Mouse (Mus musculus) mouse trophoblast stem cell (cell line): ENCODE measurements around the gene Gm29609.

Source experiments
- in situ Hi-C, 2 experiments: fragments of 300-500 bp; cut with MseI, MboI; formaldehyde crosslinking; loops; 2 replicates in 1 of 2; 3 replicates in 1 of 2; pipeline ENCODE4 v1.15.1; 2025

Gene Gm29609

DNA sequence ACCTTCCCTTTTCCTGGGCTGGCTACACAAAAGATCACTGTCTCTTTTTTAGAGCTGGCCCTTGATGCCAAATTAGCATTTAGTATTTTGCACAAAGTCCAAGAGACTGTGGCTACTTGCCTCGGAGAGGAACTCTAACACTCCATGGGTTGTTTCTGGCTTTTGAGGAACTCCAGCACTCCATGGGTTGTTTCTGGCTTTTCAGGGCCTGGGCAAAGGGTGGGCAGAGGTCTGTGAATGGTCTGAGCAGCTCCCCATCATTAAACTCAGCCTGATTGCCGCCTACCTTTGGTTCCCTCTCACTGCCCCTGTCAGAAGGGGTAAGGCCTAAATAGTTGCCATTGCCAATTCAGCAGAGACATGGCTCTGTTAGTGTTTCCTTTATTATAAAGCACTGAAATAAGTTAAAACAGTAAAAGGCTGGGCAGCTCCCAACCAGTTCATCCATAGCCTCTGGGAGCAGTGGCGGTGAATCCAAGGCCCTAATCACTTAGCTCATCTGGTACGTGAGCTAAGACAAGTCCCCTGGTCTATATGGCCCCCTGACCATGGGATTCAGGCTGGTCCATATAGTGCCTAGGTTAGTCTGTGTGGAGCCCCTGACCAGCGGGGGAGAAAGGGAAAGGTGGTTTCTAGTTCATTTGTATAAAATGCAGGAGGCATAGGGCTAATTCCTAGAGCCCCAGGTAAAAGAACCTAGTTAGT lies 19.1 kb upstream of the Gm29609 start:
- in situ Hi-C loops: no loop called here

DNA sequence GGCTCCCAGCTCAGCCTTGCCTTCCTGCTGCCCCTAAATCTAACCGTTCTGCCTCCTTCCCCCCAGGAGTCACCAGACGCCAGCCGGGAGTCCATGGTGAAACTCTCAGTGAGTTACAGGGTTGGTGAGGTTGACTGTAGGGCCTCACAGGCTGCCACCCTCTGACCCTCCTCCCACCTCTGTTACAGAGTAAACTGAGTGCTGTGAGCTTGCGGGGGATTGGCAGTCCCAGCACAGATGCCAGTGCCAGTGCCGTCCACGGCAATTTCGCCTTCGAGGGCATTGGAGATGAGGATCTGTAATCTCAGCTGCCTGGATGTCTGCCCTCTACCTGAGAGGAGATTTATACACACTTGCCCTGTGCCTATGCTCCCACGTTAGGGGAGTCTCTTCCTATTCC lies 18.5 kb upstream of the Gm29609 start:
- in situ Hi-C loops: no loop called here

DNA sequence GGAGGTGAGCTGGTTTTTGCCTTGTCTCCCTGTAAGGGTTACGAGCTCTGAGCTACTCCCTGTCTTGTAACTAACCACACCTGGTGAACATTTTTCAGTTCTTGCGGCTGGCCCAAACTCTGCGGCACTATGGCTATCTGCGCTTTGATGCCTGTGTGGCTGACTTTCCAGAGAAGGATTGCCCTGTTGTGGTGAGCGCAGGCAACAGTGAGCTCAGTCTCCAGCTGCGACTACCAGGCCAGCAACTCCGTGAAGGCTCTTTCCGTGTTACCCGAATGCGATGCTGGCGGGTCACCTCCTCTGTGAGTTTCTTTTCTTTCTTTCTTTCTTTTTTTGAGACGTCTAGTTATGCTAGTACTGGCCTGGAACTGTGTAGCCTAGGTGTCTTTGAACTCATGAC lies 17.4 kb upstream of the Gm29609 start:
- in situ Hi-C loops: no loop called here

GRCm38 (mm10) chr5:31196207-31196606 lies 16.5 kb upstream of the Gm29609 start:
- in situ Hi-C loops: no loop called here

GRCm38 (mm10) chr5:31195671-31196070 lies 16.0 kb upstream of the Gm29609 start:
- in situ Hi-C loops: no loop called here

DNA sequence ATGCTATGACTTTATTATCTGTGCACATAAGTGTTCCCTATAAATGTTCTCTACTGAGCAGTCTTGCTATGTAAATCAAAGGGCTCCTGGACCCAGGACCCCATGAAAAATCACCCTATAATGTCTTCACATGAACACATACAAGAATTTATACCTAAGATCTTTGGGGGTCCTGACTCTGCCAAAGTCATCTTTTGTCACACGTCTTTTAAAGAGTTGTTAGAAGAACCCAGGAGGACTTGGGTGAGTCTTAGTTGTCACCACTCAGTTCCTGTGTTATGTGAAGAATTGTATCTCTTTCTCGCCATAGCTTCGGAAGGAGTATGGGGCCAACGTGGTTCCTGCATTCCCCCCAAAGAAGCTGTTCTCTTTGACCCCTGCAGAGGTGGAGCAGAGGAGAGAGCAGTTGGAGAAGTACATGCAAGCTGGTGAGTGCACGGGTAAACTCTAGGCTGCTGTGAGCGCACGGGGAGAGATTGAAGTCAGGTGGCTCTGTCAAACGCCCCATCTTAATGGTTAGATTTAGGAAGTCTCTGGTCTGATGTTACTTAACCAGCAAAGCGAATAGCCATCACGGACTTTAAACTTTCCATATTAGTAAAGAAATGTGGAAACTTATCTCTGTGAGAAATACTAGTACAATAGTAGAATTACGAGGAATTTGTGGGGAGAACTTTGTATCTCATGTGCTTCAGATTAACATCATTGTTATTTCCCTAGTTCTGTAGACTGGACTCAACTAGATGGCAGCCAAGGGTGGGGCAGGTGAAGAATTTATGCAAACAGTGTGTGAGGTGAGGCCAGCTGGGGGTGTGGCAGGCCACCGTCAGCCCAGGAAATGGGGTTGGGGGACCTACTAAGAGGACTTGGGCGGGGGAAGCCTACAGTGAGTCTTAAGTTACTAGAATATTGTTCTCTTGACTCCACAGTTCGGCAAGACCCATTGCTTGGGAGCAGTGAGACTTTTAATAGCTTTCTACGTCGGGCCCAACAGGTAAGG lies 15.1 kb upstream of the Gm29609 start:
- in situ Hi-C loops: no loop called here

DNA sequence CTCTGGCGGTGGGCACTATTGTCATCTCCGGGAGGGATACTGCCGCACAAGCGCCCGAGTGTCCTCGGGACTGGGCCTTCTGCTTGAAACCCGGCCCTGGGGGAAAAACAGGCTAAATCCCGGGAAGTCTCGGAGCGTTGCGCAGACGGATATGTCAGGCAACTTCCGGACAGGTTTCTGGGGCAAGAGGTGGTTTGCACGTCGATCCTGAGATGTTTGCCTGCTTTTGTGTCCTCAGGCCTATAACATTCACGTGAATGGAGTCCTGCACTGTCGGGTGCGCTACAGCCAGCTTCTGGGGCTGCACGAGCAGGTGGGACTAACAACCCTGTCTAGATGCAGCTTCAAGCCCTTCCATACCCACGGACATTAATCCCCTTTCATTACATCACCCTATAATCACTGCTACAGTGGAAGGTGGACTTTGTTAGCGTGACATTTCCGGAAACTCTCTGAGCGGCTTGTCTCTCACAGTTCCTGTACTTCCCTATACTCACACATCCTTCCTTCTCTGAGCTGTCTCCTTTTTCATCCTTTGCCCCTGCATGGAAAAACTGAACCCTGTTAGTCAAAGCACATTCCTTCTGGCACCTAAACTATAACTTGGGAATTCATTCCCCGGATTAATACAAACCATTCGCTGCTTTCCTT lies 14.0 kb upstream of the Gm29609 start:
- in situ Hi-C loops: no loop called here

DNA sequence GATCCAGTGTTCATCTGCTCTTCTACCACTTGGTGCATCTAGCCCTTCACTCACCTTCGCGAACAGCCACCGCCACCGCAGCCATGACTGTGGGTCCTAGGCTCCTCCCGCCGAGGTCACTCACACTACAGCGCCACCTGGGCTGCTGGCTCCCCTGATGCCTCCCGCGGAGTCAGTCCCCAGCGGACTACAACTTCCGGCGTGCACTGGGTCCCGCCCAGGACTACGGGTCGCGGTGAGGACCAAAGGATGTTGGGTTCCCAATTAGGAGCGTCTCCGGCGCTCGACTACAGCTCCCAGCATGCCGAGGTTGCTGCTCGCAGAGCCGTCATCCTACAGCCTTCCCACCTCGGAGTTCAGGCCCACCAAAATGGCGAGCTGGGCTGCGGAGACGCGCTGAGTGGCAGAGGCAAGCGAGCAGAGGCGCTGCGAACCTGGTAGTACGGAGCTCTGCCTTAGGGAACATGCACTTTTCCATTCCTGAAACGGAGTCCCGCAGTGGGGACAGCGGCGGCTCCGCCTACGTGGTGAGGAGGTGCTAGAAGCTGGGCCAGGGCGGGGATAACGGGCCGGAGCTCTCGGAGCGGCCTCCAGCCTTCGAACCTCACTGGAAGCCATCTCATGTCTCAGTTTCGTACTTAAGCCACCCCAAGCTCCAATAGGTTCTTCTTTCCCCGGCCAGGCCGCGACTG lies 13.4 kb upstream of the Gm29609 start, which contains the start of the genes Snx17 and Eif2b4:
Snx17 (plus strand) TSS at position 289 of the 692 bp plus-strand sequence.
Eif2b4 (minus strand) TSS at position 492 of the 692 bp plus-strand sequence.
- in situ Hi-C loops: no loop called here

DNA sequence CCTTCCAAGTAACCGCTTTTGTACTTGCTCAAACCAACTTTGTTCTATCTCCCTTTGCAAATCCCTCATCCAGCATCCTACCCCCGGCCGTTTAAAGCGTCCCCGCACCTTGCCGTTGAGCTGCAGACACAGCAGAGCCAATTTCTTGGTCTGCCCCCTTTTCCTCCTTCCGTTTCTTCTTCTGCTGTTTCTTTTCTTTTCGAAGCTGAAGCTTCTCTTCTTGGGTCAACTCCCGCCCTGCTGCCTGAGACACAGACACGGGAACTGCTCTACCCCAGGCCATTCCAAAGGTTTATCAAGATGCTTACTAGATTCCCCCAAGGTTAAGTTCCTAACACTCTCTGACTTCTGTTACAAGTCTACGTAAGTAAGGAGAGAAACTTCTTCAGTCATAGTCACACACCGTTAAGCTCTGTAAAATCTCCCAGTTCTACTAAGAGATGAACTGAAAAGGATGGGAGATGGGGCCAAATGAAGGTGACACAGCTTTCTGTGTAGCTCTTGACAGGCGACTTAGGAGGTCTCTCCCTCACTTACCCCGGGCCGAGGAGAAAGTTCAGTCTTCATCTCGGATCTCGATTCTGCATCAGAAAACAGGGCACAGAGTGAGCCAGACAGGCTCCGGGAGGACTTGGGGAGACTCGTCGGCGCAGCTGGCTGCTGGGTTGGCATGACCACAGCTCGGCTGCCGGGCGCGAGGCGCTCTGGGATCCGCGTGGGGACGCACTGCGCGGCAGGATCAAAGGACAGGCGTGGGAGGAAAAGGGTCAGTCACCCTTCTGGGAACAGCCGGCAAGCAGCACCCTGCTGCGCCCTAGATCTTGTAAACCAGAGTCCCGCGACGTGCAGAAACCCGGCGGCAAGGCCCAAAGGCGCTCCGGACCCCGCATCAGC lies 12.6 kb upstream of the Gm29609 start:
- in situ Hi-C loops: no loop called here

DNA sequence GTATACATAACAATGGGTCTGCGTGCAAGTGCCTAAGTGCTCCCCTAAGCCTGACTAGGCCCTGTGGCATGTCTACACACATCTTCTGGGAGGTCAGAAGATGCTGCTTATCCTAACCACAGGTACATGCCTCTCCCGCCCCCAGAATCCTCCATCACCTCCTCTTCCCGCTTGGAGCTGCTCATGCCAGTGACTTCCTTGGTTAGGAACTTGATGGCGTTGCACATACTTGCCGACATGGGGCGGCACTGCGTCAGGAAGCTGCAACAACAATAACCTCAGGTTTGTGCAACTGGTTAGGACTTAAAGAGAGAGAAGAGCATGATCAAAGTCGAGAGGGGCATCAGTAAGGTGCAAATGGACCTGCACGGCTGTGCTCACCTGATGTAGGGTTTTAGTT lies 10.5 kb upstream of the Gm29609 start:
- in situ Hi-C loops: no loop called here

DNA sequence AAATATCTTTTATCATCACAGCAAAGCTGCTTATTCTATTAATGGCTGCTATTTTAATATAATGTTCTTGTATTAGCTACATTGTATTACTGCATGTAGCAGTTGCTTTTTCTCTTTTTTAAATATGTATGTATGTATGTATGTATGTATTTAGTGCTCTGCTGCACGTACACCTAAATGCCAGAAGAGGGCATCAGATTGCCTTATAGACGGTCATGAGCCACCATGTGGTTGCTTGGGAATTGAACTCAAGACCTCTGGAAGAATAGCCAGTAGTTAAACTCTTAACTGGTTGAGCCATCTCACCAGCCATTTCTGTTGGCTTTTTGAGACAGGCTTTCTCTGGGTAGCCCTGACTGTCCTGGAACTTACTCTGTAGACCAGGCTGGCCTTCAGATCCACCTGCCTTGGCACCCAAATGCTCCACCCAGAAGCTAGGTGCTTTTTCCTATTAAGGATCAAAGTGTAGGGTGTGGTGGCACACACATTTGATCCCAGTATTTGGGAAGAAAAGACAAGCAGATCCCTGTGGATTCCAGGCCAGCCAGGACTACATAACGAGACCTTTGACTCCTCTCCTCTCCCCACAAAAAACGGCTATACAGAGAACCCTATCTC lies 8.6 kb upstream of the Gm29609 start:
- in situ Hi-C loops: no loop called here

DNA sequence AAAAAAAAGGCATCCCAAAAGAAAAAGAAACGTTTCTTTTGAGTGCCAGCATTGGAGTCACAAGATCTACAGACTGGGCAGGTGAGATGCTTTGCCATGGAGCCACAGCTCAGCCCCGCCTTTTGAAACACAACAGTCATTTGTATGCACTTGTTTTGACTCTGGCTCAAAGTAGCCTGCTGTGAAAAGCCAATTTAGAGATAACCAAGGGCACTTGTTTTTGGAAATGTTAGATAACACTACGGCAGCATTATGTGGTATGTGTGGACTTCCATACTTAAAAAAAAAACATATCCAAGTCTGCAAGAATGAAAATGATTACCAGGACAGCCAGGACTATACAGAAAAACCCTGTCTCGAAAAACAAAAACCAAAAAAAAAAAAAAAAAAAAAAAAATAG lies 4.0 kb upstream of the Gm29609 start:
- in situ Hi-C loops: no loop called here

- in situ Hi-C loops: no loop called here
These were observed 1.6 kb upstream of the Gm29609 start for GRCm38 (mm10) chr5:31181183-31181770.

DNA sequence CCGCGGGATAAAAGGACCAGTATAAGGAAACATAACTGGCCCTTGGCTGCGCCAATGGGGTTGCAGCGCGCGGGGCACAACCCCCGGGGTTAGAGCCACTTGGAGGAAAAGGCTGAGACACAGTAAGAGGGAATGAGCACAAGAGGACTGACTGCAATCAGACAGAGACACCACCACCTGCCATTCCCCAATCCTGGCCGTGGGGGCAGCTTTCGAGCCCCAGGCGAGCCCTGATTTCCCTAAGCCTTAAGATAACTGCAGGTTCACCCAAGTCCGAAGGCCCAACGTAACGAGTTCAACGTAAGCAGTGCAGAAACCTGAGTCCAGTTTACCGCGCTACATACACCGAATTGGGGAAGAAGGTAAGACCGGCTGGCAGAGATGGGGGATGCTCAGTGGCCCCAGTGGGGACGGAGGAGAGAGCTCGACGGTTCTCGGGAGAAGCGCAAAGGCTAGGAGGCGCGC lies 378 bp downstream of the Gm29609 start:
- in situ Hi-C loops: no loop called here

- in situ Hi-C loops: no loop called here
These were observed 11.1 kb downstream of the Gm29609 start for GRCm38 (mm10) chr5:31168630-31169029.

- in situ Hi-C loops: no loop called here
These were observed 14.8 kb downstream of the Gm29609 start for GRCm38 (mm10) chr5:31164878-31165277.

DNA sequence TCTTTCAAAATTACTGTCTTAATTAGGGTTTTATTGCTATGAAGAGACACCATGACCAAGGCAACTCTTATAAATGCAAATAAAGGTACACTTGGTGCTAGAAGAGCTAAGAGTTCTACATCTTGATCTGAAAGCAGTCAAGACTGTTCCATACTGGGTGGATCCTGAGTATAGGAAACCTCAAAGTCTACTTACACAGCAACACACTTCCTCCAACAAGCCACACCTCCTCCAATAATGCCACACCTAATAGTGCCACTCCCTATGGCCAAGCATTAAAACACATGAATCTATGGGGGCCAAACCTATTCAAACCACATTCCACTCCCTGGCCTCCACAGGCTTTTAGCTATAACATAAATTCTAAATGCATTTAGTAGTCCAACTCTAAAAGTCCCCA lies 17.2 kb downstream of the Gm29609 start:
- in situ Hi-C loops: no loop called here

DNA sequence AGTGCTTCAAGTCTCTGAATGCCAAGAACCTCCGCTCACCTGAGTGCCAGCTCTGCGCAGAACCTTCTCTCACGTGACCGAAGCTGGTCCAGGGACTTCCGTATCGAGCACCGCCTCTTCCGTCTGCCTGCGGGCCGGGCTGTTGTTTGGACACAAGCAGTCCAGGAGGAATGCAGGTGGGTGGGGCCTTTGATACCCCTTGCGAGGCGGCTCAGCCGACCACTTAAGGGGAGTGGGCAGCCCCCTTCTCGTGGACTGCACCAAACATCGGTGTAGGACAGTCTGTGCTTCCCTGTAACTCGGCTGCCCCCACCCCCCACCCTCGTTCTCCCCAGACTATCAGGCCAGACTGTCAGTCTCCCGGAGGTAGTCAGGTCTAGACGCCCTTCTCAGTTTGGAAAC lies 25.6 kb downstream of the Gm29609 start, which contains the start of gene Mpv17:
Mpv17 (minus strand) TSS at position 100 of the 402 bp plus-strand sequence.
- in situ Hi-C loops: no loop called here

DNA sequence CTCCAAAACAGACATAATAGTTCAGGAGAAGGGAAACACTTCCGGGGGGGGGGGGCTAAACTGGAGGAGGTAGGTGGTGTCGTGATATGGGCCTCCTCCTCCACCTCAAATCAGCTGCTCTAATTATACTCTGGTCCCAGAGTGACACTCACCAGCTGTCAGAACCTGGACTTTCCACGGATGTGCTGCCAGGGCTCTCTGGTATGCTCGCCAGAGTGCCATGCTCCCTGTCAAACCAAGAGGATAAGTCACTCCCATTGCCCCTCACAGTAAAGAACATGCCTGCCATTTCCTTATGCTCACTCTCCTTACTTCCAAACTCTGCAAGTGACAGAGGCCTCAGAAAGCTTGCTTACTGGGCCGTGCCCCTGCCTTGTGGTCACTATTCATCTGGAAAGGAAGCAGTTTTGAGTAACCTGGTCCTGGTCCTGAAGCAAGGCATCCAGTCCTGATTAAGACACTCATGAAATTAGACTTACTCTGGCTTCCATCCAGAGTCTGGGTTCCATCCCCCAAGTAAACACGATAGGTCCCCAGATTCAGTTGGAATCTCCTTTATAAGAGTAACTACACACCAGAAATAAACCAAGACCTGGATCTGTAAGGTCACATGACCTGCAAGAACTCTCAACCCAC lies 26.1 kb downstream of the Gm29609 start:
- in situ Hi-C loops: no loop called here
